Mouse (Mus musculus) hematopoietic stem cell, adult 5-6 weeks (primary cell): Measurements from ENCODE around the gene Mgat4c. TPM values are rescaled to one million over a fixed set of nuclear protein-coding genes. Genes with fewer than 3 reads are reported as not detected.

Experiments used
- ATAC-seq, 2 experiments: fragments of 125-278 bp in 1 of 2; replicated peaks in 1 of 2; 2 replicates each; pipeline ENCODE4 v1.8.0; 2016 to 2017; ENCODE audit warnings: inconsistent platforms in 2 of 2, mild to moderate bottlenecking in 2 of 2, moderate number of reproducible peaks in 2 of 2, low read depth in 1 of 2, moderate TSS enrichment in 1 of 2; ENCODE audit not compliant: low FRiP score in 2 of 2, poor library complexity in 2 of 2, severe bottlenecking in 2 of 2, insufficient read depth in 1 of 2, low TSS enrichment in 1 of 2
- total RNA-seq: library from RNA; stranded (forward); fragments of 172-1452, 232-1000 nt; gene quantifications from 2 replicates; pipeline ENCODE4 v1.2.3, GENCODE M21; 2017

The Mgat4c gene
- total RNA-seq = 0.35 TPM in 1 of 2 replicates, not detected in the other

GRCm38 (mm10) chr10:101681437-101681912 is at the start of gene Mgat4c:
Gene Mgat4c, plus strand, starts transcription at chr10:101681487.
- ATAC-seq = no peak

GRCm38 (mm10) chr10:101635266-101635665 is 46.0 kb upstream of the Mgat4c start:
- ATAC-seq = no peak

- ATAC-seq = no peak
Observed at GRCm38 (mm10) chr10:101641048-101641447, 40.2 kb upstream of the Mgat4c start.

- ATAC-seq = no peak
Observed at GRCm38 (mm10) chr10:101681914-101682313, 627 bp downstream of the Mgat4c start.

GRCm38 (mm10) chr10:101761828-101762227 is 80.5 kb downstream of the Mgat4c start:
- no peak for ATAC-seq

GRCm38 (mm10) chr10:101770688-101771087 is 89.4 kb downstream of the Mgat4c start:
- ATAC-seq = no peak

- ATAC-seq = no peak
Observed at GRCm38 (mm10) chr10:101771157-101771556, 89.9 kb downstream of the Mgat4c start.

GRCm38 (mm10) chr10:101783161-101783744 is 102.0 kb downstream of the Mgat4c start:
- ATAC-seq = no peak

- no peak for ATAC-seq
Observed at GRCm38 (mm10) chr10:101795507-101795906, 114.2 kb downstream of the Mgat4c start.

GRCm38 (mm10) chr10:101798831-101799474 is 117.7 kb downstream of the Mgat4c start:
- no peak for ATAC-seq

- no peak for ATAC-seq
Observed at GRCm38 (mm10) chr10:101808768-101809167, 127.5 kb downstream of the Mgat4c start.

- no peak for ATAC-seq
Observed at GRCm38 (mm10) chr10:101816902-101817301, 135.6 kb downstream of the Mgat4c start.

- no peak for ATAC-seq
Observed at GRCm38 (mm10) chr10:101827944-101828343, 146.7 kb downstream of the Mgat4c start.

- no peak for ATAC-seq
Observed at GRCm38 (mm10) chr10:101856115-101856514, 174.8 kb downstream of the Mgat4c start.

GRCm38 (mm10) chr10:101889866-101890265 is 208.6 kb downstream of the Mgat4c start:
- ATAC-seq = no peak

GRCm38 (mm10) chr10:101917328-101917814 is 236.1 kb downstream of the Mgat4c start:
- ATAC-seq = no peak

- ATAC-seq = no peak
Observed at GRCm38 (mm10) chr10:101997612-101998011, 316.3 kb downstream of the Mgat4c start.

- ATAC-seq = no peak
Observed at GRCm38 (mm10) chr10:102042513-102042912, 361.2 kb downstream of the Mgat4c start.

- no peak for ATAC-seq
Observed at GRCm38 (mm10) chr10:102056218-102056617, 374.9 kb downstream of the Mgat4c start.
